Mouse (Mus musculus): ENCODE measurements at regions not wholly inside any gene's neighbourhood (a gene's known extent, or its start where the extent isn't known, plus 50 kb on each side); places are given as distances from the start of the nearest gene placed in this dataset.

GRCm38 (mm10) chr17:84039444-84039843 lies 148.3 kb downstream of the Zfp36l2 start:
- Histone ChIP-seq H3K4me3 (replicated peaks) (no peak overlapping the region), H3K27me3 (peaks cover 3% of the 10 kb centered on the region; the same call in 1 of the 2 replicates), H3K9me3 (replicated peaks) (no peaks in the 10 kb centered on the region), H3K9ac (no peak overlapping the region), H3K36me3 (no peaks in the 10 kb centered on the region), H3K27ac (no peak overlapping the region), H3K4me1 (replicated peaks) (peaks cover 14% of the 10 kb centered on the region), H3K4me2 (no peak overlapping the region)
- WGBS (ENCODE audit: insufficient replicate concordance): 63% methylated on average over 10 of the region's 10 CpGs
- ATAC-seq (ENCODE audit: low read depth) (no peak), DNase-seq (no peak)

DNA sequence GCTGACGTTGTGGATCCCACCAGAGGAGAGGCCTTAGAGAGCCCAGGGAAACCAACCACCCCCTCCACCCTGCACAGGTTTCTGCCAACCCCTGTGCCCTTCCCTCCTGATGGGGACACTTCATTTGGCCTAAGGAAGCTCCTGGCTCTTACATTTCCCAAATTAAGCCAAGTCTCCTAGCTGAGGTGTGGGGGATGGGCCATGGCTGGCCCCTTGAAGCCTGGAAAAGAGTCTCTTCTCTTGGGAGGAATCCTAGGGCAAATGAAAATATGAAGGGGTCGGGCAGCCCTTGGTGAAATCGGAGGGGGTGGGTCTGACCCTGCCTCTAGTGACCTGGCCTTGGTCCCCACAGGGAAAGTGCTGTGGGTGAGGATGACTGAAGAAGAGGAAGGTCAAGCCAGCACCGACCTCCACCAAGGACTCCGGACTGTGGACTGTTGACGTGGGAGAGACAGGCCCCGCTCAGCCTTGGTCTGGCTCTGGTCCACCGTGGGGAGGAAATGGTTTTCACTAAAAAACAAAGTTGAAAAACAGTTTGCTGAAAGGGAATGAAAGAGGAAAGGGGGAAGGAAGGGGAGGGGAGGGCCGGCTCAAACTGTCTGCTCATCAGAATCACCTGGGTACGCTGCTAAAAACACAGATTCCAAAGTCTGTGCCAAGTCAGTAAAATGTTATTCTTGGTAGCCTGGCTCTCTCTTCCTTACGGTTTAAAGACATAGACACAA lies 150.0 kb downstream of the Zfp36l2 start:
- no peak overlapping the region for H3K9ac ChIP-seq

DNA sequence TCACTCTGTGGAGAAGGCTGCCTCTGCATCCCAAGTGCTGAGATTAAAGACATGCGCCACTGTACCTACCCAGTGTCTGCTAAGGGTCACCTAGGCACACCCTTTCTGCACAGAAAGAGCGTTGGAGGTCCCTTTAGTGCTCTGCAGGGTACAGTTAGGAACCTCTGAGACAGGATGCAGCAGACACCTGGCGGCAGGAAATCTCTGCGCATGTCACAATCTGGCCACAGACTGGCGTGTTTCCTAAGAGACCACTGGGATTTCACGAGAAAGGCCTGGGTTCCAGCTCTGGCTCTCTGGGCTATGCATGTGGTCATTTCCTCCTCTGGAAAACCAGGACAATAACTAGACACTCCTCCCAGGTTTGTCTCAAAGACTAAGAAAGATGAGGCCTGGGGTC lies 151.7 kb downstream of the Zfp36l2 start:
- H3K36me3 ChIP-seq: no peaks in the 10 kb centered on the region
- H3K4me2 ChIP-seq: no peak overlapping the region
- DNase-seq (no peak), ATAC-seq (ENCODE audit: low read depth) (no peak)
- H3K27ac ChIP-seq: no peak overlapping the region
- peaks cover 3% of the 10 kb centered on the region; the same call in 1 of the 2 replicates for H3K27me3 ChIP-seq
- H3K9me3 ChIP-seq (replicated peaks): no peaks in the 10 kb centered on the region
- whole genome bisulfite sequencing (ENCODE audit: insufficient replicate concordance): 57% methylated on average over 6 of the region's 6 CpGs
- H3K4me3 ChIP-seq (replicated peaks): no peak overlapping the region
- H3K9ac ChIP-seq: no peak overlapping the region
- H3K4me1 ChIP-seq (replicated peaks): peaks cover 21% of the 10 kb centered on the region

More for the DNA sequence above, 150.0 kb downstream of the Zfp36l2 start:
- ATAC-seq (ENCODE audit: low read depth) (no peak), DNase-seq (no peak)
- Histone ChIP-seq H3K9me3 (replicated peaks) (no peaks in the 10 kb centered on the region), H3K4me3 (replicated peaks) (no peak overlapping the region), H3K36me3 (no peaks in the 10 kb centered on the region), H3K4me2 (no peak overlapping the region), H3K27ac (peak overlapping the region; percentile 29), H3K27me3 (peaks cover 3% of the 10 kb centered on the region; the same call in 1 of the 2 replicates), H3K4me1 (replicated peaks) (peaks cover 21% of the 10 kb centered on the region)
- 46% methylated on average over 11 of the region's 11 CpGs for WGBS (ENCODE audit: insufficient replicate concordance)

DNA sequence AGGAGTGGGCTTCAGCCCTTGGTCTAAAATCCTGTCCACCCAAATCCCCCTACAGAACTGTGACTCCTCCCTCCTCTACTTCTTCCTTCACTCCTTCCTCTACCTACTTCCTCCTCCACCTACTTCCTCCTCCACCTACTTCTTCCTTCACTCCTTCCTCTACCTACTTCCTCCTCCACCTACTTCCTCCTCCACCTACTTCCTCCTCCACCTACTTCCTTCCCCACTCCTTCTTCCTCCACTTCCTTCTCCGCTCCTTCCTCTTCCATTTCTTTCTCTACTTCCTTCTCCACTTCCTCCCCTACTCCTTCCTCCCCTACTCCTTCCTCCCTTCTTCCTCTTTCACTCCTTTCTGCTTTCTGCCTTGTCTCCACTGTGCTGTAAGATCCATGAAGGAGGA lies 152.9 kb downstream of the Zfp36l2 start:
- Histone ChIP-seq H3K36me3 (no peaks in the 10 kb centered on the region), H3K4me2 (no peak overlapping the region), H3K9me3 (replicated peaks) (no peaks in the 10 kb centered on the region), H3K4me3 (replicated peaks) (no peak overlapping the region), H3K27ac (no peak overlapping the region), H3K4me1 (replicated peaks) (peaks cover 21% of the 10 kb centered on the region), H3K27me3 (peaks cover 3% of the 10 kb centered on the region; the same call in 1 of the 2 replicates), H3K9ac (no peak overlapping the region)
- WGBS (ENCODE audit: insufficient replicate concordance): 84% methylated on average over 1 of the region's 1 CpGs
- ATAC-seq (ENCODE audit: low read depth) (no peak), DNase-seq (no peak)

GRCm38 (mm10) chr17:84032441-84032840 lies 155.3 kb downstream of the Zfp36l2 start:
- Histone ChIP-seq H3K4me1 (replicated peaks) (peaks cover 20% of the 10 kb centered on the region), H3K27me3 (peaks cover 1% of the 10 kb centered on the region; the same call in 1 of the 2 replicates), H3K27ac (no peak overlapping the region), H3K4me3 (replicated peaks) (no peak overlapping the region), H3K9ac (no peak overlapping the region), H3K9me3 (replicated peaks) (no peaks in the 10 kb centered on the region), H3K36me3 (no peaks in the 10 kb centered on the region), H3K4me2 (no peak overlapping the region)
- DNase-seq: no peak
- 75% methylated on average over 8 of the region's 8 CpGs for WGBS (ENCODE audit: insufficient replicate concordance)
- ATAC-seq (ENCODE audit: low read depth): no peak

GRCm38 (mm10) chr17:84031833-84032232 lies 155.9 kb downstream of the Zfp36l2 start:
- H3K9me3 ChIP-seq (replicated peaks): no peaks in the 10 kb centered on the region
- H3K4me2 ChIP-seq: no peak overlapping the region
- 74% methylated on average over 4 of the region's 4 CpGs for WGBS (ENCODE audit: insufficient replicate concordance)
- H3K27me3 ChIP-seq: no peaks in the 10 kb centered on the region
- no peak overlapping the region for H3K9ac ChIP-seq
- no peak for DNase-seq
- H3K27ac ChIP-seq: no peak overlapping the region
- H3K4me3 ChIP-seq (replicated peaks): no peak overlapping the region
- H3K4me1 ChIP-seq (replicated peaks): peaks cover 19% of the 10 kb centered on the region
- no peak for ATAC-seq (ENCODE audit: low read depth)
- no peaks in the 10 kb centered on the region for H3K36me3 ChIP-seq

DNA sequence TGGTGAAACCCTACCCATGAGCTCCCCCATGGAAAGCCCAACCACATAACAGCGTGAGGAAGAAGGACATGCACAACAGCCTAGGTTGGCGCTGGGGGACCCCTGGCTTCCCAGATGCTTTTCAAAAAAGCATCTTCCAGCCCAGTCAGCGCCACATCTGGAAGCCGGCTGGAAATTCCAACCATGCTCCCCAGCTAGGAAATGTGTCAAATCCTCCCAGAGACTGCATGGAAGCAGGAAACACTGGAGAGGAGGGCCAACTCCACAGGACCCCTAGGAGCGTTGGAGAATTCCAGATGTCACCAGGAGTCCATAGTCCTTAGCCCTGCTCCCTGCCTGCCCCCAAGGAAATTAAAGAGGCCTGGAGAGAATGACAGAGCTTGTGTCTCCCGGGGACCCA lies 156.4 kb downstream of the Zfp36l2 start:
- ATAC-seq (ENCODE audit: low read depth): no peak
- Histone ChIP-seq H3K4me2 (no peak overlapping the region), H3K27me3 (no peaks in the 10 kb centered on the region), H3K4me1 (replicated peaks) (peaks cover 23% of the 10 kb centered on the region), H3K9me3 (replicated peaks) (no peaks in the 10 kb centered on the region), H3K36me3 (no peaks in the 10 kb centered on the region), H3K27ac (no peak overlapping the region), H3K4me3 (replicated peaks) (no peak overlapping the region), H3K9ac (no peak overlapping the region)
- no peak for DNase-seq
- 77% methylated on average over 6 of the region's 6 CpGs for WGBS (ENCODE audit: insufficient replicate concordance)

DNA sequence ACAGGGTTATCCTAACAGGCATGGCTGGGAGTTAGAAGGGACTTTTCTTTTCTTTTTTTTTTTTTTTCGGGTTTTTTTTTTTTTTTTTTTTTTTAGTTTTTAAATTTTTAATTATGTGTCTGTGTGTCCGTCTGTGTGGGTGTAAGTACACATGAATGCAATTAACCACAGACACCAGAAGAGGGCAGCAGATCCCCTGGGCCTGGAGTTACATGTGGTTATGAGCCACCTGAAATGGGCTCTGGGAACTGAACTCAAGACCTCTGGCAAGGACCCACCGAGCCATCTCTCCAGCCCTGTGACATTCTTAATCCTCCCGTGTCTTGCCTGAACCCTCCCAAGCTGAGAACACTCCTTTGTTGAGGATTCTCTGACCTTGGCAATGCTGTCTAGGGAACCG lies 157.0 kb downstream of the Zfp36l2 start:
- WGBS (ENCODE audit: insufficient replicate concordance): 63% methylated on average over 5 of the region's 5 CpGs
- H3K9me3 ChIP-seq (replicated peaks): no peaks in the 10 kb centered on the region
- no peak overlapping the region for H3K4me3 ChIP-seq (replicated peaks)
- peaks cover 30% of the 10 kb centered on the region for H3K4me1 ChIP-seq (replicated peaks)
- DNase-seq (no peak), ATAC-seq (ENCODE audit: low read depth) (no peak)
- no peaks in the 10 kb centered on the region for H3K27me3 ChIP-seq
- no peak overlapping the region for H3K27ac ChIP-seq
- no peaks in the 10 kb centered on the region for H3K36me3 ChIP-seq
- no peak overlapping the region for H3K4me2 ChIP-seq
- no peak overlapping the region for H3K9ac ChIP-seq

GRCm38 (mm10) chr17:84028157-84028970 lies 159.4 kb downstream of the Zfp36l2 start:
- Histone ChIP-seq H3K9ac (no peak overlapping the region), H3K9me3 (replicated peaks) (no peaks in the 10 kb centered on the region), H3K27me3 (no peaks in the 10 kb centered on the region), H3K27ac (no peak overlapping the region), H3K4me2 (peak overlapping the region; percentile 40), H3K4me1 (replicated peaks) (peaks cover 22% of the 10 kb centered on the region), H3K36me3 (no peaks in the 10 kb centered on the region), H3K4me3 (replicated peaks) (no peak overlapping the region)
- peak; percentile 67 for ATAC-seq (ENCODE audit: low read depth)
- peak; percentile 64 for DNase-seq
- 13% methylated on average over 27 of the region's 27 CpGs for WGBS (ENCODE audit: insufficient replicate concordance)

- Histone ChIP-seq H3K36me3 (no peaks in the 10 kb centered on the region), H3K9ac (no peak overlapping the region), H3K4me1 (replicated peaks) (peaks cover 22% of the 10 kb centered on the region), H3K4me3 (replicated peaks) (no peak overlapping the region), H3K27me3 (no peaks in the 10 kb centered on the region), H3K9me3 (replicated peaks) (no peaks in the 10 kb centered on the region), H3K27ac (no peak overlapping the region), H3K4me2 (no peak overlapping the region)
- WGBS (ENCODE audit: insufficient replicate concordance): 62% methylated on average over 9 of the region's 9 CpGs
- no peak for ATAC-seq (ENCODE audit: low read depth)
- DNase-seq: no peak
These were observed 160.5 kb downstream of the Zfp36l2 start for GRCm38 (mm10) chr17:84027275-84027674.

DNA sequence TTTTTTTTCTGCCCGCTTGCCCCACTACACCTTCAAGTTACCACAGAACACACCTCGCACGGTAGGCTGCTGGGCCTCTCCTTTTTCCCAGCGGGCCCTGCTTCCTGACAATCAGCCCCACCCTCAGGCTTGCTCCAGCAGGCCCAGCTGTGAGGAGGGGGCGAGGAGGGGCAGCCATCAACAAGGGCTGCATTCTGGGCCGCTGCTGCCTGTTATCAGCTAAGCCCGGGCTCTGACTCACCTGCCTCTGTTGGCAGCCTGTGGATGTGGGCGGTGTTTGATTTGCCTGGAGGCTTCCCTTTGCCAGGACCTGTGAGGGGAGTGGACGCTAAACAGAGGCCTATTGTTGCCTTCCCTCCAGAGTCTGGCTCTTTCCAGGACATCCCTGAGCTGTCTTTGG lies 161.6 kb downstream of the Zfp36l2 start:
- Histone ChIP-seq H3K9ac (no peak overlapping the region), H3K4me1 (replicated peaks) (peaks cover 22% of the 10 kb centered on the region), H3K27ac (no peak overlapping the region), H3K36me3 (no peaks in the 10 kb centered on the region), H3K4me2 (no peak overlapping the region), H3K4me3 (replicated peaks) (no peak overlapping the region), H3K27me3 (no peaks in the 10 kb centered on the region), H3K9me3 (replicated peaks) (no peaks in the 10 kb centered on the region)
- 21% methylated on average over 9 of the region's 9 CpGs for WGBS (ENCODE audit: insufficient replicate concordance)
- 0 out of 2 replicates have a peak, but pooled peaks have one; percentile 14 for ATAC-seq (ENCODE audit: low read depth)
- DNase-seq: no peak
